Mouse (Mus musculus): ENCODE data around the gene Psmd1. TPM values are rescaled to one million over a fixed set of nuclear protein-coding genes. Genes with fewer than 3 reads are reported as not detected.

Psmd1 gene
- polyA plus RNA-seq, 1 experiment from 2014 or later = 134 TPM

GRCm38 (mm10) chr1:86186762-86187161 lies 122.6 kb downstream of the Psmd1 start:
- Histone ChIP-seq H3K4me1 (ENCODE audit: control insufficient read depth in 2 of 2, insufficient read depth in 2 of 2, low read length in 2 of 2) (peaks cover 0 to 4% of the 10 kb centered on the region in 2 experiments; a peak in 1 of 4 replicates), H3K4me2 (ENCODE audit: low read length) (no peak overlapping the region), H3K4me3 (ENCODE audit: control insufficient read depth in 1 of 2, insufficient read depth in 1 of 2, low read depth in 1 of 2, low read length in 2 of 2) (no peak overlapping the region), H3K9me3 (ENCODE audit: control insufficient read depth, low read length) (no peaks in the 10 kb centered on the region), H3K27me3 (ENCODE audit: control insufficient read depth, insufficient read depth, low read length) (no peaks in the 10 kb centered on the region), H3K36me3 (ENCODE audit: control insufficient read depth, insufficient read depth, low read length) (0 out of 2 replicates have a peak, but pooled peaks cover 5% of the 10 kb centered on the region), H3K9ac (ENCODE audit: low read length) (no peak overlapping the region), H3K27ac (replicated peaks in 1 of 2; ENCODE audit: control insufficient read depth in 1 of 2, insufficient read depth in 1 of 2, low read depth in 2 of 2, low read length in 2 of 2) (no peak overlapping the region)
- WGBS = 76% methylated on average over 7 of the region's 7 CpGs
- no peak for ATAC-seq (ENCODE audit: insufficient number of reproducible peaks, insufficient read depth, low FRiP score, low read depth)

- peaks cover 0 to 4% of the 10 kb centered on the region in 2 experiments; a peak in 1 of 4 replicates for H3K4me1 ChIP-seq (ENCODE audit: control insufficient read depth in 2 of 2, insufficient read depth in 2 of 2, low read length in 2 of 2)
- H3K9me3 ChIP-seq (ENCODE audit: control insufficient read depth, low read length) = no peaks in the 10 kb centered on the region
- H3K36me3 ChIP-seq (ENCODE audit: control insufficient read depth, insufficient read depth, low read length) = 0 out of 2 replicates have a peak, but pooled peaks cover 5% of the 10 kb centered on the region
- H3K27me3 ChIP-seq (ENCODE audit: control insufficient read depth, insufficient read depth, low read length) = no peaks in the 10 kb centered on the region
- no peak overlapping the region for H3K9ac ChIP-seq (ENCODE audit: low read length)
- no peak overlapping the region for H3K27ac ChIP-seq (replicated peaks in 1 of 2; ENCODE audit: control insufficient read depth in 1 of 2, insufficient read depth in 1 of 2, low read depth in 2 of 2, low read length in 2 of 2)
- no peak overlapping the region for H3K4me2 ChIP-seq (ENCODE audit: low read length)
- no peak for ATAC-seq (ENCODE audit: insufficient number of reproducible peaks, insufficient read depth, low FRiP score, low read depth)
- H3K4me3 ChIP-seq (ENCODE audit: control insufficient read depth in 1 of 2, insufficient read depth in 1 of 2, low read depth in 1 of 2, low read length in 2 of 2) = no peak overlapping the region
- WGBS = 54% methylated on average over 2 of the region's 2 CpGs
Observed at GRCm38 (mm10) chr1:86187856-86188255, 123.7 kb downstream of the Psmd1 start.

GRCm38 (mm10) chr1:86188271-86188670 lies 124.1 kb downstream of the Psmd1 start:
- Histone ChIP-seq H3K4me2 (ENCODE audit: low read length) (no peak overlapping the region), H3K9ac (ENCODE audit: low read length) (no peak overlapping the region), H3K4me1 (ENCODE audit: control insufficient read depth in 2 of 2, insufficient read depth in 2 of 2, low read length in 2 of 2) (peaks cover 0 to 4% of the 10 kb centered on the region in 2 experiments; a peak in 1 of 4 replicates), H3K27ac (replicated peaks in 1 of 2; ENCODE audit: control insufficient read depth in 1 of 2, insufficient read depth in 1 of 2, low read depth in 2 of 2, low read length in 2 of 2) (no peak overlapping the region), H3K4me3 (ENCODE audit: control insufficient read depth in 1 of 2, insufficient read depth in 1 of 2, low read depth in 1 of 2, low read length in 2 of 2) (no peak overlapping the region), H3K36me3 (ENCODE audit: control insufficient read depth, insufficient read depth, low read length) (0 out of 2 replicates have a peak, but pooled peaks cover 5% of the 10 kb centered on the region), H3K9me3 (ENCODE audit: control insufficient read depth, low read length) (no peaks in the 10 kb centered on the region), H3K27me3 (ENCODE audit: control insufficient read depth, insufficient read depth, low read length) (no peaks in the 10 kb centered on the region)
- WGBS = 92% methylated on average over 2 of the region's 2 CpGs
- no peak for ATAC-seq (ENCODE audit: insufficient number of reproducible peaks, insufficient read depth, low FRiP score, low read depth)

Other genes starting within 250 kb of the Psmd1 start
- gene Itm2c, start 170.1 kb upstream of the Psmd1 start, polyA plus RNA-seq (2014; fragmentation: Nextera tagmentation; extraction: Ambion mirVana) = 129 and 189 TPM in 2 replicates
- 0.11 and 0.26 TPM in 2 replicates for gene 4933407L21Rik, start 135.9 kb upstream of the Psmd1 start, polyA plus RNA-seq (2014; fragmentation: Nextera tagmentation; extraction: Ambion mirVana)
- 0.07 TPM in 1 of 2 replicates, not detected in the other for gene Gpr55, start 103.4 kb upstream of the Psmd1 start, polyA plus RNA-seq (2014; fragmentation: Nextera tagmentation; extraction: Ambion mirVana)
- gene Spata3, start 47.6 kb upstream of the Psmd1 start, polyA plus RNA-seq (2014; fragmentation: Nextera tagmentation; extraction: Ambion mirVana) = not detected in 2 replicates
- 0.13 and 0.27 TPM in 2 replicates for gene 2810459M11Rik, start 18.5 kb upstream of the Psmd1 start, polyA plus RNA-seq (2014; fragmentation: Nextera tagmentation; extraction: Ambion mirVana)
- 0.13 and 0.39 TPM in 2 replicates for gene Htr2b, start 47.6 kb downstream of the Psmd1 start, polyA plus RNA-seq (2014; fragmentation: Nextera tagmentation; extraction: Ambion mirVana)
- not detected in 2 replicates for gene Gm21972, start 69.2 kb downstream of the Psmd1 start, polyA plus RNA-seq (2014; fragmentation: Nextera tagmentation; extraction: Ambion mirVana)
- 11.9 and 12.3 TPM in 2 replicates for gene Armc9, start 90.4 kb downstream of the Psmd1 start, polyA plus RNA-seq (2014; fragmentation: Nextera tagmentation; extraction: Ambion mirVana)
- gene B3gnt7, start 238.4 kb downstream of the Psmd1 start, polyA plus RNA-seq (2014; fragmentation: Nextera tagmentation; extraction: Ambion mirVana) = 2.4 and 3.5 TPM in 2 replicates